Mouse (Mus musculus) neural tube, embryonic 15.5 days (tissue): ENCODE data around the gene Rcc1. TPM values are rescaled to one million over a fixed set of nuclear protein-coding genes. Genes with fewer than 3 reads are reported as not detected.
"Not testable (repeated sequence)": the region's sequence is repeated elsewhere in the genome, so short reads cannot be mapped to it uniquely, and the experiment has no call there.

Source experiments
- ATAC-seq: fragments of 200-750 bp; cut with Nextera tagmentation; 2 replicates; pipeline ENCODE4 v1.8.0; 2017; ENCODE audit warnings: mild to moderate bottlenecking, moderate TSS enrichment, moderate library complexity; ENCODE audit not compliant: low FRiP score
- H3K27ac ChIP-seq: fragments of 300-500 bp; sonication (generic); replicated peaks from 2 replicates; pipeline ENCODE4 v1.5.1; 2015; ENCODE audit warnings: mild to moderate bottlenecking, inconsistent platforms
- H3K27me3 ChIP-seq: fragments of 300-500 bp; sonication (generic); replicated peaks from 2 replicates; pipeline ENCODE4 v1.6.1; 2015; ENCODE audit warnings: inconsistent platforms
- H3K36me3 ChIP-seq: fragments of 300-500 bp; sonication (generic); 2 replicates; pipeline ENCODE4 v1.6.1; 2015; ENCODE audit warnings: inconsistent platforms
- H3K4me1 ChIP-seq: fragments of 300-500 bp; sonication (generic); 2 replicates; pipeline ENCODE4 v1.6.1; 2015; ENCODE audit warnings: inconsistent platforms
- H3K4me2 ChIP-seq: fragments of 300-500 bp; sonication (generic); 2 replicates; pipeline ENCODE4 v1.6.1; 2015; ENCODE audit warnings: inconsistent platforms, mild to moderate bottlenecking, moderate library complexity
- H3K4me3 ChIP-seq: fragments of 300-500 bp; sonication (generic); replicated peaks from 2 replicates; pipeline ENCODE4 v1.5.1; 2015; ENCODE audit warnings: mild to moderate bottlenecking, inconsistent platforms
- H3K9ac ChIP-seq: fragments of 300-500 bp; sonication (generic); replicated peaks from 2 replicates; pipeline ENCODE4 v1.6.1; 2015; ENCODE audit warnings: mild to moderate bottlenecking, inconsistent platforms
- H3K9me3 ChIP-seq: fragments of 300-500 bp; sonication (generic); replicated peaks from 2 replicates; pipeline ENCODE4 v1.6.1; 2016; ENCODE audit warnings: inconsistent platforms
- WGBS: fragments of 180-500 bp; shearing (Covaris S2); methylation state at CpG from one replicate; pipeline ENCODE4 v1.1.7; 2015; ENCODE audit warnings: mixed read lengths; 5-methylcytosine and 5-hydroxymethylcytosine counted together
- polyA plus RNA-seq: library from polyadenylated mRNA; unstranded; fragments of >200 nt; fragmentation: Nextera tagmentation; extraction: Ambion mirVana; gene quantifications from 2 replicates; pipeline ENCODE4 v1.2.1, GENCODE M21; 2015

Gene Rcc1
- polyA plus RNA-seq, 1 experiment from 2014 or later: 28.2 TPM

DNA sequence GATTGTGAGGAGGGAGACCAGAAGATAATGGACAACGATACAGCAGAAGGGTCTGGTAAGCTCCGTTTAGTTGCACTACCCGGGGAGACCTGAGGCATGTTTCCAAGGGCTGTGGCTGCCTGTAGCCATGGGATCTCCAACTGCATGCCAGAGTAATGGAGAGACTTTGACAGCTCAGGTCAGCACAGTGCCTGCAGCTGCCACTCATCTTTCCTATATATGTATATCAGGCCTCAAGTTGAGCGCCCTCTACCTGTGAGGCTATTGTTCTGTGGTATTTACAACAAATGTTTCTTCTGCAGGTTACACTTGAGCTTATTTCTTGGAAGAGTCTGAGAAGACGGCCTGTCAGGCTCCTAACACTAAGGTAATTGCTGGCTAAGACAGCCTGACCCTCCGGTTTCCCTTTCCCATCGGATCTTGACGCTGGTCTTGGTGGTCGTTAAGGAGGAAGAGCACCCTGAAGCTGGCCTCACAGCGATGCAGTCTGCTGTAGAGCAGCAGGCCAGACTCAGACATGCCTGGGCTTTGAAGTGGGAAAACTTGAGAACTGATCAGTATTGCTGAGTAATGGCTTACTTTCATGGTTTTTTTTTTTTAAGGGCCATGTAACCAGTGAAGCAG lies 43.4 kb downstream of the Rcc1 start:
- H3K4me1 ChIP-seq: peaks cover 15% of the 10 kb centered on the region
- no peaks in the 10 kb centered on the region for H3K9me3 ChIP-seq
- WGBS: 21% methylated on average over 10 of the region's 10 CpGs
- peak overlapping the region; percentile 74 for H3K4me2 ChIP-seq
- peak overlapping the region; percentile 79 for H3K9ac ChIP-seq
- H3K36me3 ChIP-seq: peaks cover 49% of the 10 kb centered on the region
- peak overlapping the region; percentile 57 for H3K4me3 ChIP-seq
- H3K27me3 ChIP-seq: no peaks in the 10 kb centered on the region
- no peak for ATAC-seq
- peak overlapping the region; percentile 85 for H3K27ac ChIP-seq

GRCm38 (mm10) chr4:132309140-132309848 lies 44.1 kb downstream of the Rcc1 start:
- H3K4me1 ChIP-seq: peaks cover 15% of the 10 kb centered on the region
- H3K4me2 ChIP-seq: peak overlapping the region; percentile 74
- H3K4me3 ChIP-seq: peak overlapping the region; percentile 57
- H3K9me3 ChIP-seq: no peaks in the 10 kb centered on the region
- ATAC-seq: peak; percentile 23; the same call in 1 of the 2 replicates
- WGBS: 0% methylated on average over 15 of the region's 15 CpGs
- peak overlapping the region; percentile 79 for H3K9ac ChIP-seq
- peaks cover 43% of the 10 kb centered on the region for H3K36me3 ChIP-seq
- no peaks in the 10 kb centered on the region for H3K27me3 ChIP-seq
- peak overlapping the region; percentile 85 for H3K27ac ChIP-seq

GRCm38 (mm10) chr4:132308437-132309139 lies 44.8 kb downstream of the Rcc1 start:
- H3K4me1 ChIP-seq: peaks cover 15% of the 10 kb centered on the region
- peaks cover 36% of the 10 kb centered on the region for H3K36me3 ChIP-seq
- H3K27ac ChIP-seq: peak overlapping the region; percentile 85
- WGBS: under 1% methylated on average over 41 of the region's 41 CpGs
- ATAC-seq: peak; percentile 94
- peak overlapping the region; percentile 74 for H3K4me2 ChIP-seq
- H3K9me3 ChIP-seq: no peaks in the 10 kb centered on the region
- H3K9ac ChIP-seq: peak overlapping the region; percentile 79
- peak overlapping the region; percentile 57 for H3K4me3 ChIP-seq
- no peaks in the 10 kb centered on the region for H3K27me3 ChIP-seq

DNA sequence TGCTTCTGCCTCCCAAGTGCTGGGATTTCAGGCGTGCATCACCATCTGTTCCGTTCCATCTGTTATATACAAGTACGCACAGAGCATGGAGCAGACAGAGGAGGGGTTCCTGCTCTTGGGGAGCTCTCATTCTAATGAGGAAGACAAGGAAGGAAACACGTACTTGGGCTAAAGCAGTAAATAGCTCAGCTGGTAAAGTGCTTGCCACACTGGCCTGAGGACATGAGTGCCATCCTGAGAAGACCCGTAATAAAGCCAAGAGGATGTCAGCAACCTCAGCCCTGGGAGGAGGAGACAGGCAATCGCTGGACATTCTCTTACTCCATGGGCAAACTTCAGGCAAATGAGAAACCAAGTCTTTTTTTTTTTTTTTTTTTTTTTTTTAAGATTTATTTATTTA lies 47.4 kb downstream of the Rcc1 start:
- Histone ChIP-seq H3K9me3 (no peaks in the 10 kb centered on the region), H3K9ac (no peak overlapping the region), H3K27me3 (no peaks in the 10 kb centered on the region), H3K27ac (no peak overlapping the region), H3K36me3 (peaks cover 10% of the 10 kb centered on the region), H3K4me3 (no peak overlapping the region), H3K4me1 (peaks cover 24% of the 10 kb centered on the region), H3K4me2 (no peak overlapping the region)
- ATAC-seq: no peak
- WGBS: 75% methylated on average over 6 of the region's 6 CpGs

GRCm38 (mm10) chr4:132305276-132305675 lies 48.1 kb downstream of the Rcc1 start:
- Histone ChIP-seq H3K4me2 (no peak overlapping the region), H3K27me3 (no peaks in the 10 kb centered on the region), H3K4me3 (no peak overlapping the region), H3K9me3 (no peaks in the 10 kb centered on the region), H3K27ac (no peak overlapping the region), H3K4me1 (peaks cover 20% of the 10 kb centered on the region), H3K36me3 (peaks cover 3% of the 10 kb centered on the region), H3K9ac (no peak overlapping the region)
- WGBS: 89% methylated on average over 8 of the region's 8 CpGs
- no peak for ATAC-seq

- peak overlapping the region; percentile 61 for H3K4me2 ChIP-seq
- WGBS: 43% methylated on average over 6 of the region's 6 CpGs
- not testable (repeated sequence) for H3K9me3 ChIP-seq
Measured at GRCm38 (mm10) chr4:132303484-132303883, 49.9 kb downstream of the Rcc1 start.

GRCm38 (mm10) chr4:132302939-132303479 lies 50.4 kb downstream of the Rcc1 start, which contains the start of gene Rab42:
Gene Rab42, minus strand, starts transcription at chr4:132303385.
- Histone ChIP-seq H3K36me3 (no peaks in the 10 kb centered on the region), H3K4me3 (peak within 1 kb of the TSS; percentile 40), H3K4me2 (peak within 1 kb of the TSS; percentile 61)

More at GRCm38 (mm10) chr4:132303484-132303883, 49.9 kb downstream of the Rcc1 start:
- peaks cover 12% of the 10 kb centered on the region for H3K4me1 ChIP-seq
- ATAC-seq, H3K9ac ChIP-seq, H3K27ac ChIP-seq, H3K27me3 ChIP-seq, H3K36me3 ChIP-seq: not testable (repeated sequence)
- peak overlapping the region; percentile 40 for H3K4me3 ChIP-seq

GRCm38 (mm10) chr4:132301965-132302938 lies 51.2 kb downstream of the Rcc1 start:
- no peaks in the 10 kb centered on the region for H3K27me3 ChIP-seq
- no peaks in the 10 kb centered on the region for H3K36me3 ChIP-seq
- peak overlapping the region; percentile 37 for H3K9ac ChIP-seq
- H3K9me3 ChIP-seq: no peaks in the 10 kb centered on the region
- no peak overlapping the region for H3K27ac ChIP-seq
- peak overlapping the region; percentile 61 for H3K4me2 ChIP-seq
- ATAC-seq: peak; percentile 4; the same call in 1 of the 2 replicates
- H3K4me1 ChIP-seq: peaks cover 9% of the 10 kb centered on the region
- H3K4me3 ChIP-seq: peak overlapping the region; percentile 40
- WGBS: 70% methylated on average over 16 of the region's 16 CpGs

More at GRCm38 (mm10) chr4:132302939-132303479, 50.4 kb downstream of the Rcc1 start, which contains the start of gene Rab42:
- Histone ChIP-seq H3K9me3 (no peaks in the 10 kb centered on the region), H3K27ac (no peak within 1 kb of the TSS), H3K4me1 (peaks cover 9% of the 10 kb centered on the region), H3K27me3 (no peaks in the 10 kb centered on the region), H3K9ac (peak within 1 kb of the TSS; percentile 37)
- WGBS: 1% methylated on average over 31 of the region's 31 CpGs
- peak; percentile 40 for ATAC-seq

DNA sequence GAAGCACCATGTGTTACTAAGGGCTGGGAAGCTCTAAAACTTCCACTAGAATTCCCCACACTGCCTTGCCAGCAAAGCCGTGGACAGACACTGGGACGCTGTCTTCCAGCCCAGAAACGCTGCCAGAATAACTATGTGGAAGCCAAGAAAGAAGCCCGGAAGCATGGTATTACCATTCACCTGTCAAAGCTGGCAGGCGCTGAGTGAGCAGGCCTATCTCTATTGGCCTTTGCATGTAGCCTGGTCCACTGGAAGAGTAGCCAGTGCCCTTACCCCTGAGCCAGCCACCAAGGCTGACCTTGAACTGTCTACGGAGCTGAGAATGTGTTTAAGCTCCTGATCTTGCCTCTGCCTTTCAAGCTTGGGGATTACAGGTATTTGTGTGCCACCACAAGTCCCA lies 51.9 kb downstream of the Rcc1 start:
- no peak overlapping the region for H3K4me3 ChIP-seq
- no peaks in the 10 kb centered on the region for H3K36me3 ChIP-seq
- H3K27me3 ChIP-seq: no peaks in the 10 kb centered on the region
- H3K4me2 ChIP-seq: no peak overlapping the region
- H3K9me3 ChIP-seq: no peaks in the 10 kb centered on the region
- no peak overlapping the region for H3K27ac ChIP-seq
- H3K9ac ChIP-seq: no peak overlapping the region
- 92% methylated on average over 6 of the region's 6 CpGs for WGBS
- H3K4me1 ChIP-seq: peaks cover 9% of the 10 kb centered on the region
- ATAC-seq: no peak

GRCm38 (mm10) chr4:132299849-132300248 lies 53.6 kb downstream of the Rcc1 start:
- Histone ChIP-seq H3K36me3 (0 out of 2 replicates have a peak, but pooled peaks cover 4% of the 10 kb centered on the region), H3K4me2 (no peak overlapping the region), H3K4me3 (no peak overlapping the region), H3K9ac (no peak overlapping the region), H3K4me1 (peaks cover 9% of the 10 kb centered on the region), H3K27ac (no peak overlapping the region), H3K27me3 (no peaks in the 10 kb centered on the region), H3K9me3 (no peaks in the 10 kb centered on the region)
- 90% methylated on average over 1 of the region's 1 CpGs for whole genome bisulfite sequencing
- ATAC-seq: no peak
